Mouse (Mus musculus) c-Kit-positive CD71-positive TER-119-negative erythroid progenitor cells, embryonic 14.5 days (primary cell): Measurements from ENCODE around the gene Tsga10.
"Not testable (repeated sequence)": the region's sequence is repeated elsewhere in the genome, so short reads cannot be mapped to it uniquely, and the experiment has no call there.

ENCODE experiments used
- DNase-seq: peaks from one replicate; pipeline ENCODE4 v3.0.0-alpha.2; 2013; ENCODE audit warnings: low read depth

Gene Tsga10

GRCm38 (mm10) chr1:37719761-37720640 is 146.2 kb downstream of the Tsga10 start, which contains the start of gene 2010300C02Rik:
TSS of gene 2010300C02Rik (minus strand) at chr1:37720085.
- DNase-seq, result no peak

GRCm38 (mm10) chr1:37719030-37719723 is 147.1 kb downstream of the Tsga10 start:
- DNase-seq, result no peak

DNA sequence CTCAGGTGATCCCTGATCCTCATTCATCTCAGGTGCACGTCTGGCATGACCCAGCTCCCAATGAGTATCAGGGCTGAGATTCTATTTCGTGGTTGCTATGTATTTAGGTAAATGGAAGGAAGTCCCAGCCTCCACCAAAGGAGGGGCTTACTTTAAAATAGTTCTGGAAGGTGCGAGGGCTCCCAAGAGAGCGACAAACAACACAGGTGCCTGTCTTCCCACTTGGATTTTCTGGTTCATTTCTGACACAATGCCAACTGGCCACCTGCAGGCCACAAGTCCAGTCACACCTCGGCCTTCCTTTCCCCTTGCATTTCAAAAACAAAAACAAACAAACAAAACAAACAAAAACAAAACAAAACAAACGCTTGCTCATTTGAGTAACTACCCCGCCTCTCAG is 147.7 kb downstream of the Tsga10 start:
- DNase-seq, result no peak

- DNase-seq, result no peak
Observed at GRCm38 (mm10) chr1:37717415-37718195, 148.6 kb downstream of the Tsga10 start.

DNA sequence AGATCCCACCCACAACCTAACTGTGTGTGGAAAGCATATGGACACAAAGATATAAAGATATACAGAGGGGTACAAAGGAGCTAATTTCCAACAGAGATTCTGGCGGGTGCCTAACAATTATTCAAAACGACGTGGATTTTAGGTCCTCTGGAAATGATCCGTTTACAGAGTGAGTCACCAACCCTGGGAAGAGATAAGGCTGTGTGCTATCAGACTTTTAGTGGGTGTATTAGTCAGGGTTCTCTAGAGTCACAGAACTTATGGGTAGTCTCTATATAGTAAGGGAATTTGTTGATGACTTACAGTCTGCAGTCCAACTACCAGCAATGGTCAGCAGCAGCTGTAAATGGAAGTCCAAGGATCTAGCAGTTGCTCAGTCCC is 153.9 kb downstream of the Tsga10 start:
- DNase-seq, result not testable (repeated sequence)

DNA sequence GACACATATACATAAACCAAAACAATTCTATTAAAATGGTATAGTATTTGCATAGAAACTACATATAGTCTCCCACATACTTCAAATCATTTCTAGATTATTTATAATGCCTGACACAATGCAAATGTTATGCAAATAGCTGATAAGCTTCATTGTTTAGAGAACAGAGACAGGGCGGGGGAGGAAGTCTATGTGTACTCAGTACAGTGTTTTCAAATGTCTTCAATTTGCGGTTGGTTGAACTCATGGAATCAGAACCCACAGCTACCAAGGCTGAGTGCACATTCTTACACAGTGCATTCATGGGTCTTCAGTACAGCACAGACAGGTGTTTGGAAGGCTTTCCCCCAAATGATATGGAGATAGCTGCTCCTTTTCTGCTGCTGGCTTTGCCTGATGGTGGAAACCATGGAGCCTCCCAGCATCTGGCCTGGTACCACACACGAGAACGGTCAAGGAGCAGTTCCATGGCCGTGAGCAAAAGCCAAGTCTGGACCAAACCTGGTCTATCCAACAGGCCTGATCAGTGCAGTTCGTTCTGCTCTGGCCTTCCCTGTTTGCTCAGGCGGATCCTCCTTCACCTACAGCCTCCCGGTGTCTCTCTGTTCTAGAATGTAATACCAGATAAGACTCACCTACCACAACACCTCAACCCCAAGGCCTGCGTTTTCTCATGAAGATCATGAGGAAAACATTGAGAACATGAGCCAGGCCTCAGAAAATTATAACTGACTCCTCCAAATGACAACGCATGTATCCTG is 154.5 kb downstream of the Tsga10 start:
- DNase-seq, result no peak

DNA sequence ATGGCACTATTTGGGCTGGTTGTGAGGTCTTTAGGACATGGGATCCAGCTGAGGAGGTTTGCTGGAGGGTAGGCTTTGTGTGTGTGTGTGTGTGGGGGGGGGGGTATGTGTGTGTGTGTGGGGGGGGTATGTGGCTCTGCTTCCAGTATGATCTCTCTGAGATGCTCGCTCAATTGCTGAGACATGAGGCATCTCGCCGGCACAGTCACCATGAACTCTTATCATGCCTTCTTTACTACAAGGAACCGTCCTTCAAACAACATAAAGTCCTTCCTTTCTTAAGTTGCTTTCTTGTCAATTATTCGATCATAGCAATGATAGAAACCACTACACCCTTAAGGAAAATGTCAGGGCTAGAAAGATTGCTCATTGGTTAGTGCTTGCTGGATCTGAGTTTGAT is 155.1 kb downstream of the Tsga10 start:
- no peak for DNase-seq

- DNase-seq, result no peak
Observed at GRCm38 (mm10) chr1:37709736-37710135, 156.5 kb downstream of the Tsga10 start.

DNA sequence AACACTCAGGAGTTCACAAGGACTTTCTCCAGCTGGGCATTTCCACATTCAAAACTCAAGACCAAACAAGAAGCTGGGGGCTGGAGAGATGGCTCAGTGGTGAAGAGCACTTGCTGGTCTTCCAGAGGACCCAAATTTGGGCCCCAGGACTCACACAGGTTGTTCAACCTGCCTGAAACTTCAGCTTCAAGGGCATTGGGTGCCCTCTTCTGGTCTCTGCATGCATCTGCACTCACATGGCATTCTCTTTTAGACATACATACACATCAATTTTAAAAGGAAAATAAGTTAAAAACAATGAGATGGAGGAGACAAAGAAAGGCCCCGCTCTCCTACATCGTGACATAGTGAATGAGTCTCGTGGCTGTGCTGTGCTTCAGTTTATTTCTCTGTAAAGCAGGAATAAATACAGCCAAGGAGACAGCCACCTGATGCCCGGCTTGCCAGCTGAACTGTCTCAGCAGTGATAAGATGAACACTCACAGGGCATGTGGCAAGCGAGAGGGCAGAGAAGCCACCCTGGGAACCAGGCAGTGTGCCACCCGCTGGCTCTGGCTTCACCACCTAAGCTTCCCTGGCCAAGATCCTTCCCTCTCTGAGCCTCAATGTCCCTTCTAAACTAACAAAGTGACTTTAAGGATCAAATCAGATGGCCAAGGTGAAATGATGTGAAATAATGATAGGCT is 157.8 kb downstream of the Tsga10 start:
- DNase-seq, result no peak
